Mouse (Mus musculus): ENCODE measurements around the gene Bloc1s2. TPM values are rescaled to one million over a fixed set of nuclear protein-coding genes. Genes with fewer than 3 reads are reported as not detected.

The Bloc1s2 gene
- polyA plus RNA-seq, 1 experiment from 2014 or later = 141 TPM

Other genes starting within 250 kb of the Bloc1s2 start
- 11.6 and 12.4 TPM in 2 replicates for gene Dnmbp, start 206.3 kb downstream of the Bloc1s2 start, polyA plus RNA-seq (2015; fragmentation: Nextera tagmentation; extraction: Ambion mirVana)
- gene Cpn1, start 159.9 kb downstream of the Bloc1s2 start, polyA plus RNA-seq (2015; fragmentation: Nextera tagmentation; extraction: Ambion mirVana) = 0.32 and 0.37 TPM in 2 replicates
- gene Cyp2c23, start 117.2 kb downstream of the Bloc1s2 start, polyA plus RNA-seq (2015; fragmentation: Nextera tagmentation; extraction: Ambion mirVana) = 0.16 TPM in 1 of 2 replicates, not detected in the other
- 17.8 and 19.8 TPM in 2 replicates for gene Erlin1, start 76.7 kb downstream of the Bloc1s2 start, polyA plus RNA-seq (2015; fragmentation: Nextera tagmentation; extraction: Ambion mirVana)
- gene Chuk, start 39.0 kb downstream of the Bloc1s2 start, polyA plus RNA-seq (2015; fragmentation: Nextera tagmentation; extraction: Ambion mirVana) = 61.7 and 63.3 TPM in 2 replicates
- gene Cwf19l1, start 10.6 kb downstream of the Bloc1s2 start, polyA plus RNA-seq (2015; fragmentation: Nextera tagmentation; extraction: Ambion mirVana) = 37.1 and 39.4 TPM in 2 replicates
- gene Pkd2l1, start 46.0 kb upstream of the Bloc1s2 start, polyA plus RNA-seq (2015; fragmentation: Nextera tagmentation; extraction: Ambion mirVana) = 0.11 and 0.17 TPM in 2 replicates
- 1.4 and 1.6 TPM in 2 replicates for gene Scd3, start 56.8 kb upstream of the Bloc1s2 start, polyA plus RNA-seq (2015; fragmentation: Nextera tagmentation; extraction: Ambion mirVana)
- gene Scd2, start 147.2 kb upstream of the Bloc1s2 start, polyA plus RNA-seq (2015; fragmentation: Nextera tagmentation; extraction: Ambion mirVana) = 247 and 288 TPM in 2 replicates
- 0.16 and 0.23 TPM in 2 replicates for gene Scd4, start 186.6 kb upstream of the Bloc1s2 start, polyA plus RNA-seq (2015; fragmentation: Nextera tagmentation; extraction: Ambion mirVana)